Comparison of ENCODE assay signal across 14 mouse cellular contexts in genomic region chrX:36630771-36631170, GRCm38 (mm10). TPM values are rescaled to one million over a fixed set of nuclear protein-coding genes. Genes with fewer than 3 reads are reported as not detected.
A peak's percentile ranks its signal among the peaks of the same experiment; 100 is the strongest.
DNase-seq lines count a peak whose midpoint lies in the region; ATAC-seq and TF ChIP-seq lines count a peak whose summit lies in the region.
"Had no signal": no experiment of that assay in that cellular context is flagged by ENCODE, and none has a peak within 500 bp of the region (broad histone marks: within the 10 kb centered on the region; RNA-seq: fewer than 3 reads in every experiment).

No protein-coding gene starts in this region.

- TF ChIP-seq POLR2A in MEL (IDR thresholded peaks at IDR 0.05; ENCODE audit: control insufficient read depth in 1 of 2, insufficient read depth in 1 of 2, low read depth in 1 of 2, low read length in 2 of 2, poor library complexity in 1 of 2) = no peak
- TF ChIP-seq POLR2A in small intestine, adult 2 months (IDR thresholded peaks at IDR 0.05; ENCODE audit: low read depth, low read length) = no peak

- intact Hi-C loops in heart, postnatal 14 days (cut with DNase I) = no loop called here

- no peak overlapping the region for H3K4me2 ChIP-seq in heart, postnatal 0 days (ENCODE audit: low read depth, low read length)
- H3K4me2 ChIP-seq in midbrain, embryonic 14.5 days (ENCODE audit: low read length) = no peak overlapping the region
- H3K4me2 ChIP-seq in midbrain, embryonic 11.5 days = no peak overlapping the region
- H3K4me2 ChIP-seq in hindbrain, embryonic 13.5 days = no peak overlapping the region

- no peaks in the 10 kb centered on the region for H3K27me3 ChIP-seq in heart, postnatal 0 days (ENCODE audit: control insufficient read depth, insufficient read depth, low read length)
- no peaks in the 10 kb centered on the region for H3K27me3 ChIP-seq in midbrain, embryonic 14.5 days (ENCODE audit: control insufficient read depth, insufficient read depth, low read length)
- no peaks in the 10 kb centered on the region for H3K27me3 ChIP-seq in midbrain, embryonic 11.5 days (ENCODE audit: control insufficient read depth, insufficient read depth, low read length)
- H3K27me3 ChIP-seq in MEL (ENCODE audit: control insufficient read depth in 1 of 2, insufficient read depth in 2 of 2, low read length in 2 of 2) = no peaks in the 10 kb centered on the region
- H3K27me3 ChIP-seq in small intestine, adult 2 months (ENCODE audit: control insufficient read depth, insufficient read depth, low read length) = no peaks in the 10 kb centered on the region
- no peaks in the 10 kb centered on the region for H3K27me3 ChIP-seq in hindbrain, embryonic 13.5 days
- H3K27me3 ChIP-seq: megakaryocyte, embryonic 14.5 days had no signal

- no peaks in the 10 kb centered on the region for H3K36me3 ChIP-seq in heart, postnatal 0 days (replicated peaks; ENCODE audit: control insufficient read depth, insufficient read depth, low read length)
- no peaks in the 10 kb centered on the region for H3K36me3 ChIP-seq in midbrain, embryonic 14.5 days (ENCODE audit: control insufficient read depth, insufficient read depth, low read length)
- H3K36me3 ChIP-seq in midbrain, embryonic 11.5 days (ENCODE audit: control insufficient read depth, insufficient read depth, low read length) = no peaks in the 10 kb centered on the region
- H3K36me3 ChIP-seq in MEL (ENCODE audit: control insufficient read depth in 1 of 2, insufficient read depth in 2 of 2, low read length in 2 of 2) = no peaks in the 10 kb centered on the region
- H3K36me3 ChIP-seq in small intestine, adult 2 months (ENCODE audit: control insufficient read depth, insufficient read depth, low read length) = no peaks in the 10 kb centered on the region
- no peaks in the 10 kb centered on the region for H3K36me3 ChIP-seq in hindbrain, embryonic 13.5 days
- H3K36me3 ChIP-seq: G1E had no signal

- H3K4me3 ChIP-seq in heart, postnatal 0 days (ENCODE audit: low read depth, low read length) = no peak overlapping the region
- no peak overlapping the region for H3K4me3 ChIP-seq in midbrain, embryonic 14.5 days (replicated peaks; ENCODE audit: low read depth, low read length)
- H3K4me3 ChIP-seq in midbrain, embryonic 11.5 days (ENCODE audit: low read depth, low read length) = no peak overlapping the region
- no peak overlapping the region for H3K4me3 ChIP-seq in MEL (ENCODE audit: control insufficient read depth in 1 of 2, insufficient read depth in 1 of 2, low read depth in 2 of 2, low read length in 2 of 2)
- no peak overlapping the region for H3K4me3 ChIP-seq in small intestine, adult 2 months (ENCODE audit: low read depth, low read length)
- no peak overlapping the region for H3K4me3 ChIP-seq in hindbrain, embryonic 13.5 days
- H3K4me3 ChIP-seq: megakaryocyte, embryonic 14.5 days; myocyte had no signal

- H3K79me2 ChIP-seq in MEL (ENCODE audit: control insufficient read depth, insufficient read depth, low read length, poor library complexity) = no peaks in the 10 kb centered on the region

- 4% methylated on average over 1 of the region's 1 CpGs for WGBS in heart, postnatal 0 days
- whole genome bisulfite sequencing in midbrain, embryonic 14.5 days = 7% methylated on average over 1 of the region's 1 CpGs
- 8% methylated on average over 1 of the region's 1 CpGs for WGBS in midbrain, embryonic 11.5 days
- 2% methylated on average over 1 of the region's 1 CpGs for WGBS in small intestine, adult 2 months
- 6% methylated on average over 1 of the region's 1 CpGs for WGBS in hindbrain, embryonic 13.5 days

- peak; percentile 29 for TF ChIP-seq CTCF in heart, postnatal 0 days (IDR thresholded peaks at IDR 0.05; ENCODE audit: low read depth)
- TF ChIP-seq CTCF in MEL (IDR thresholded peaks at IDR 0.05 in 2 of 3, conservative IDR thresholded peaks at IDR 0.05 in 1 of 3; ENCODE audit: control insufficient read depth in 1 of 3, insufficient read depth in 1 of 3, low read depth in 2 of 3, low read length in 3 of 3, poor library complexity in 1 of 3, severe bottlenecking in 1 of 3) = peak in 1 of 3 experiments; percentile 42; a peak in 3 of 6 replicates
- peak; percentile 22; the same call in 1 of the 2 replicates for TF ChIP-seq CTCF in small intestine, adult 2 months (IDR thresholded peaks at IDR 0.05; ENCODE audit: extremely low read depth, insufficient read length, insufficient replicate concordance, low read depth, low read length)

- no peak for TF ChIP-seq EP300 in heart, postnatal 0 days (IDR thresholded peaks at IDR 0.05; ENCODE audit: low read depth)
- TF ChIP-seq EP300 in MEL (IDR thresholded peaks at IDR 0.05; ENCODE audit: low read depth in 1 of 2, low read length in 2 of 2) = no peak

- no peak overlapping the region for H3K9ac ChIP-seq in heart, postnatal 0 days (replicated peaks; ENCODE audit: low read depth, low read length)
- H3K9ac ChIP-seq in midbrain, embryonic 14.5 days (replicated peaks; ENCODE audit: low read length) = no peak overlapping the region
- H3K9ac ChIP-seq in midbrain, embryonic 11.5 days (ENCODE audit: low read length) = no peak overlapping the region
- no peak overlapping the region for H3K9ac ChIP-seq in MEL (ENCODE audit: control insufficient read depth, low read depth, low read length, poor library complexity, severe bottlenecking)
- H3K9ac ChIP-seq in hindbrain, embryonic 13.5 days = no peak overlapping the region

- H3K9me3 ChIP-seq in heart, postnatal 0 days (replicated peaks; ENCODE audit: control insufficient read depth, low read length) = no peaks in the 10 kb centered on the region
- no peaks in the 10 kb centered on the region for H3K9me3 ChIP-seq in midbrain, embryonic 14.5 days (ENCODE audit: control insufficient read depth, low read length)
- H3K9me3 ChIP-seq in midbrain, embryonic 11.5 days (ENCODE audit: control insufficient read depth, low read length) = no peaks in the 10 kb centered on the region
- H3K9me3 ChIP-seq in MEL (replicated peaks; ENCODE audit: insufficient read depth, low read length) = no peaks in the 10 kb centered on the region
- no peaks in the 10 kb centered on the region for H3K9me3 ChIP-seq in hindbrain, embryonic 13.5 days
- H3K9me3 ChIP-seq: G1E had no signal

- H3K4me1 ChIP-seq in heart, postnatal 0 days (ENCODE audit: control insufficient read depth, insufficient read depth) = no peaks in the 10 kb centered on the region
- no peaks in the 10 kb centered on the region for H3K4me1 ChIP-seq in midbrain, embryonic 14.5 days (ENCODE audit: control insufficient read depth, insufficient read depth, low read length)
- H3K4me1 ChIP-seq in midbrain, embryonic 11.5 days (ENCODE audit: control insufficient read depth, insufficient read depth, low read length) = no peaks in the 10 kb centered on the region
- H3K4me1 ChIP-seq in MEL (ENCODE audit: control insufficient read depth in 1 of 2, insufficient read depth in 2 of 2, low read length in 2 of 2) = no peaks in the 10 kb centered on the region; a peak in 1 of 4 replicates
- H3K4me1 ChIP-seq in small intestine, adult 2 months (ENCODE audit: control insufficient read depth, insufficient read depth, insufficient read length, low read length) = no peaks in the 10 kb centered on the region
- H3K4me1 ChIP-seq in hindbrain, embryonic 13.5 days (replicated peaks) = no peaks in the 10 kb centered on the region

- peak; percentile 35 for TF ChIP-seq RAD21 in MEL (IDR thresholded peaks at IDR 0.05; ENCODE audit: low read depth, low read length)

- peak; percentile 13 for DNase-seq in heart, postnatal 0 days (ENCODE audit: low spot score)
- DNase-seq in heart, postnatal 14 days = no peak
- DNase-seq in midbrain, embryonic 14.5 days = peak; percentile 23
- no peak for DNase-seq in midbrain, embryonic 11.5 days (ENCODE audit: low spot score, missing footprints)
- DNase-seq in MEL (ENCODE audit: low read depth, low spot score) = peak; percentile 25
- DNase-seq in right cerebral cortex, postnatal 14 days = no peak
- DNase-seq: cerebellum, adult 9-11 months; lung, adult 18-20 months; thymus, adult 18-20 months had no signal

- ATAC-seq in heart, postnatal 0 days (ENCODE audit: insufficient read depth, low read depth) = no peak
- no peak for ATAC-seq in midbrain, embryonic 14.5 days (ENCODE audit: low FRiP score, low TSS enrichment)
- no peak for ATAC-seq in midbrain, embryonic 11.5 days (ENCODE audit: low FRiP score)
- ATAC-seq in hindbrain, embryonic 13.5 days (ENCODE audit: low FRiP score) = no peak

- H3K27ac ChIP-seq in heart, postnatal 0 days (ENCODE audit: low read depth) = no peak overlapping the region
- no peak overlapping the region for H3K27ac ChIP-seq in midbrain, embryonic 14.5 days (replicated peaks; ENCODE audit: low read depth, low read length)
- no peak overlapping the region for H3K27ac ChIP-seq in midbrain, embryonic 11.5 days (ENCODE audit: low read depth, low read length)
- H3K27ac ChIP-seq in MEL (ENCODE audit: control insufficient read depth, low read depth, low read length) = no peak overlapping the region
- H3K27ac ChIP-seq in small intestine, adult 2 months (ENCODE audit: insufficient read depth, low read depth, low read length) = no peak overlapping the region
- no peak overlapping the region for H3K27ac ChIP-seq in hindbrain, embryonic 13.5 days

RNA-seq across cellular contexts. Expression of gene Akap17b, which starts 14.4 kb away (rescaled TPM):
- total RNA-seq in heart, postnatal 0 days (2014; rRNA removed; ENCODE audit: low replicate concordance) = 1.3 and 2.7 TPM in 2 replicates
- polyA plus RNA-seq in heart, postnatal 0 days (2015; fragmentation: Nextera tagmentation; extraction: Ambion mirVana) = 1.3 TPM in 2 replicates
- 1 to 10 TPM; 1.9 to 2.2 TPM for total RNA-seq in heart, postnatal 14 days (2021)
- polyA plus RNA-seq in midbrain, embryonic 14.5 days (2014; fragmentation: Nextera tagmentation; extraction: Ambion mirVana) = 6.2 and 7.2 TPM in 2 replicates
- polyA plus RNA-seq in midbrain, embryonic 11.5 days (2014; fragmentation: Nextera tagmentation; extraction: Ambion mirVana) = 4.3 and 5.1 TPM in 2 replicates
- 1.3 TPM in 2 replicates for total RNA-seq in MEL (2012; rRNA removed)
- polyA plus RNA-seq in MEL (2012; ENCODE audit: insufficient read depth in 1 of 2, insufficient read length in 2 of 2, low read depth in 1 of 2, low replicate concordance in 2 of 2, missing spikeins in 1 of 2) = 1 to 10 TPM in 1 of 2 experiments, not detected in 1; 1.6 TPM
- 0.15 and 0.20 TPM in 2 replicates for polyA plus RNA-seq in small intestine, adult 2 months (2012; rRNA removed)
- 5.6 TPM in 2 replicates for polyA plus RNA-seq in hindbrain, embryonic 13.5 days (2015; fragmentation: Nextera tagmentation; extraction: Ambion mirVana)

RNA-seq across cellular contexts. Expression of gene Pgrmc1, which starts 32.8 kb away (rescaled TPM):
- total RNA-seq in heart, postnatal 0 days (2014; rRNA removed; ENCODE audit: low replicate concordance) = 50.5 and 82.2 TPM in 2 replicates
- polyA plus RNA-seq in heart, postnatal 0 days (2015; fragmentation: Nextera tagmentation; extraction: Ambion mirVana) = 70.5 and 72.6 TPM in 2 replicates
- 10 to 100 TPM; 27.7 to 29.4 TPM for total RNA-seq in heart, postnatal 14 days (2021)
- polyA plus RNA-seq in midbrain, embryonic 14.5 days (2014; fragmentation: Nextera tagmentation; extraction: Ambion mirVana) = 708 and 733 TPM in 2 replicates
- polyA plus RNA-seq in midbrain, embryonic 11.5 days (2014; fragmentation: Nextera tagmentation; extraction: Ambion mirVana) = 443 and 490 TPM in 2 replicates
- total RNA-seq in MEL (2012; rRNA removed) = 92.7 and 97.1 TPM in 2 replicates
- polyA plus RNA-seq in MEL (2012; ENCODE audit: insufficient read depth in 1 of 2, insufficient read length in 2 of 2, low read depth in 1 of 2, low replicate concordance in 2 of 2, missing spikeins in 1 of 2) = 10 to 100 TPM; 78.9 to 88.3 TPM
- 133 and 192 TPM in 2 replicates for polyA plus RNA-seq in small intestine, adult 2 months (2012; rRNA removed)
- 587 and 603 TPM in 2 replicates for polyA plus RNA-seq in hindbrain, embryonic 13.5 days (2015; fragmentation: Nextera tagmentation; extraction: Ambion mirVana)

Comparison
In these comparisons a context has a peak if more than half of its experiments do, and no peak if none do; other contexts are left out.
1. DNase-seq: peak in heart, postnatal 0 days (single experiment), midbrain, embryonic 14.5 days (single experiment) and MEL (single experiment); none in heart, postnatal 14 days (0 of 2), midbrain, embryonic 11.5 days (single experiment) and right cerebral cortex, postnatal 14 days (single experiment).